Mouse (Mus musculus) myocyte (in vitro differentiated cells): ENCODE measurements at regions not wholly inside any gene's neighbourhood (a gene's known extent, or its start where the extent isn't known, plus 50 kb on each side); places are given as distances from the start of the nearest gene placed in this dataset.

Experiments used
- H3K27me3 ChIP-seq: one replicate; pipeline ENCODE4 v1.6.1; 2011; ENCODE audit not compliant: control insufficient read depth, insufficient read depth, insufficient read length
- H3K36me3 ChIP-seq: one replicate; pipeline ENCODE4 v1.6.1; 2011; ENCODE audit not compliant: control insufficient read depth, insufficient read depth
- H3K4me2 ChIP-seq: one replicate; pipeline ENCODE4 v1.6.1; 2011; ENCODE audit warnings: low read depth, control low read depth
- H3K4me3 ChIP-seq: one replicate; pipeline ENCODE4 v1.5.1; 2011; ENCODE audit warnings: mild to moderate bottlenecking, control low read depth, moderate library complexity
- H3K79me2 ChIP-seq: one replicate; pipeline ENCODE4 v1.6.1; 2011; ENCODE audit not compliant: control insufficient read depth, insufficient read depth
- H3ac ChIP-seq: one replicate; pipeline ENCODE4 v1.6.1; 2011; ENCODE audit not compliant: control insufficient read depth, insufficient read length
- CEBPB ChIP-seq: IDR thresholded peaks from 2 replicates; pipeline ENCODE4 v1.6.1; 2011; ENCODE audit warnings: mild to moderate bottlenecking, moderate library complexity; ENCODE audit not compliant: poor library complexity, insufficient read depth, severe bottlenecking
- E2F4 ChIP-seq: IDR thresholded peaks from one replicate; pipeline ENCODE4 v1.6.1; 2011; ENCODE audit warnings: mild to moderate bottlenecking, control low read depth, moderate library complexity; ENCODE audit not compliant: insufficient read depth
- MAX ChIP-seq: IDR thresholded peaks from one replicate; pipeline ENCODE4 v1.6.1; 2011; ENCODE audit warnings: low read depth, mild to moderate bottlenecking, control low read depth
- MYOD1 ChIP-seq, 3 experiments: IDR thresholded peaks; one replicate each; pipeline ENCODE4 v1.6.1; 2011; ENCODE audit warnings: control low read depth in 2 of 3, low read depth in 2 of 3, mild to moderate bottlenecking in 2 of 3, moderate library complexity in 1 of 3; ENCODE audit not compliant: insufficient read length in 2 of 3, control insufficient read depth in 1 of 3
- MYOG ChIP-seq, 3 experiments: IDR thresholded peaks; one replicate each; pipeline ENCODE4 v1.6.1; 2011; ENCODE audit warnings: control low read depth in 2 of 3, low read depth in 2 of 3, mild to moderate bottlenecking in 2 of 3; ENCODE audit not compliant: insufficient read length in 2 of 3, control insufficient read depth in 1 of 3, insufficient read depth in 1 of 3
- POLR2A ChIP-seq: IDR thresholded peaks from one replicate; pipeline ENCODE4 v1.6.1; 2011; ENCODE audit warnings: low read depth, mild to moderate bottlenecking, control low read depth, moderate library complexity; ENCODE audit not compliant: insufficient read length
- POLR2AphosphoS2 ChIP-seq: IDR thresholded peaks from one replicate; pipeline ENCODE4 v1.6.1; 2011; ENCODE audit warnings: low read depth, control low read depth; ENCODE audit not compliant: insufficient read length
- REST ChIP-seq: IDR thresholded peaks from one replicate; pipeline ENCODE4 v1.6.1; 2011; ENCODE audit warnings: mild to moderate bottlenecking, control low read depth, moderate library complexity; ENCODE audit not compliant: insufficient read depth, insufficient read length
- SRF ChIP-seq: IDR thresholded peaks from one replicate; pipeline ENCODE4 v1.6.1; 2011; ENCODE audit warnings: low read depth; ENCODE audit not compliant: control insufficient read depth, insufficient read length
- TCF12 ChIP-seq: IDR thresholded peaks from one replicate; pipeline ENCODE4 v1.6.1; 2011; ENCODE audit warnings: mild to moderate bottlenecking, control low read depth; ENCODE audit not compliant: poor library complexity, insufficient read depth, severe bottlenecking
- TCF3 ChIP-seq: IDR thresholded peaks from one replicate; pipeline ENCODE4 v1.6.1; 2011; ENCODE audit warnings: low read depth, control low read depth; ENCODE audit not compliant: insufficient read length
- USF1 ChIP-seq: IDR thresholded peaks from one replicate; pipeline ENCODE4 v1.6.1; 2011; ENCODE audit warnings: low read depth, mild to moderate bottlenecking, control low read depth, moderate library complexity

- no peaks in the 10 kb centered on the region for H3K79me2 ChIP-seq
- H3K36me3 ChIP-seq, result no peaks in the 10 kb centered on the region
- TF ChIP-seq REST (no peak), SRF (no peak), POLR2AphosphoS2 (no peak)
- H3K4me3 ChIP-seq, result no peak overlapping the region
- H3K4me2 ChIP-seq, result no peak overlapping the region
- H3ac ChIP-seq, result no peak overlapping the region
- H3K27me3 ChIP-seq, result no peaks in the 10 kb centered on the region
Measured at GRCm38 (mm10) chr2:147751831-147752230, 294.9 kb downstream of the Foxa2 start.

- Histone ChIP-seq H3K36me3 (no peaks in the 10 kb centered on the region), H3K27me3 (no peaks in the 10 kb centered on the region), H3K4me2 (no peak overlapping the region), H3ac (no peak overlapping the region), H3K79me2 (no peaks in the 10 kb centered on the region), H3K4me3 (no peak overlapping the region)
- TF ChIP-seq REST (no peak), TCF12 (no peak), TCF3 (no peak), USF1 (no peak), MYOG (IDR thresholded peaks at IDR 0.05; ENCODE audit: control insufficient read depth in 1 of 3, insufficient read depth in 1 of 3, insufficient read length in 2 of 3, low read depth in 2 of 3) (no peak), E2F4 (no peak), CEBPB (no peak), SRF (no peak), MYOD1 (IDR thresholded peaks at IDR 0.05; ENCODE audit: control insufficient read depth in 1 of 3, insufficient read length in 2 of 3, low read depth in 2 of 3) (no peak), POLR2AphosphoS2 (no peak), MAX (no peak), POLR2A (no peak)
Measured at GRCm38 (mm10) chr2:147748006-147748405, 298.8 kb downstream of the Foxa2 start.

GRCm38 (mm10) chr2:147743908-147744307 lies 302.9 kb downstream of the Foxa2 start:
- Histone ChIP-seq H3K27me3 (no peaks in the 10 kb centered on the region), H3K79me2 (no peaks in the 10 kb centered on the region), H3K4me2 (no peak overlapping the region), H3K4me3 (no peak overlapping the region), H3ac (no peak overlapping the region), H3K36me3 (no peaks in the 10 kb centered on the region)
- TF ChIP-seq E2F4, result no peak
- no peak for TF ChIP-seq POLR2AphosphoS2
- TF ChIP-seq MYOG (IDR thresholded peaks at IDR 0.05; ENCODE audit: control insufficient read depth in 1 of 3, insufficient read depth in 1 of 3, insufficient read length in 2 of 3, low read depth in 2 of 3), result no peak
- TF ChIP-seq REST, result no peak
- no peak for TF ChIP-seq SRF
- TF ChIP-seq CEBPB, result no peak
- no peak for TF ChIP-seq TCF3
- TF ChIP-seq USF1, result no peak

- no peaks in the 10 kb centered on the region for H3K79me2 ChIP-seq
- no peaks in the 10 kb centered on the region for H3K27me3 ChIP-seq
- no peak overlapping the region for H3ac ChIP-seq
- TF ChIP-seq CEBPB, result no peak
- TF ChIP-seq TCF3, result no peak
- no peak for TF ChIP-seq USF1
- TF ChIP-seq MYOD1 (IDR thresholded peaks at IDR 0.05; ENCODE audit: control insufficient read depth in 1 of 3, insufficient read length in 2 of 3, low read depth in 2 of 3), result no peak
- no peak for TF ChIP-seq REST
- no peak for TF ChIP-seq SRF
- TF ChIP-seq POLR2AphosphoS2, result no peak
- no peak for TF ChIP-seq E2F4
- H3K4me3 ChIP-seq, result no peak overlapping the region
- H3K36me3 ChIP-seq, result no peaks in the 10 kb centered on the region
- no peak overlapping the region for H3K4me2 ChIP-seq
Measured at GRCm38 (mm10) chr2:147738307-147738872, 308.4 kb downstream of the Foxa2 start.

GRCm38 (mm10) chr2:147727396-147727795 lies 319.4 kb downstream of the Foxa2 start:
- H3K36me3 ChIP-seq, result no peaks in the 10 kb centered on the region
- H3K79me2 ChIP-seq, result no peaks in the 10 kb centered on the region
- H3ac ChIP-seq, result no peak overlapping the region
- H3K4me3 ChIP-seq, result no peak overlapping the region
- H3K4me2 ChIP-seq, result no peak overlapping the region
- TF ChIP-seq MAX (no peak), SRF (no peak), USF1 (no peak), POLR2AphosphoS2 (no peak), REST (no peak), MYOG (IDR thresholded peaks at IDR 0.05; ENCODE audit: control insufficient read depth in 1 of 3, insufficient read depth in 1 of 3, insufficient read length in 2 of 3, low read depth in 2 of 3) (no peak), E2F4 (no peak), TCF3 (no peak), POLR2A (no peak), CEBPB (no peak), TCF12 (no peak), MYOD1 (IDR thresholded peaks at IDR 0.05; ENCODE audit: control insufficient read depth in 1 of 3, insufficient read length in 2 of 3, low read depth in 2 of 3) (no peak)
- no peaks in the 10 kb centered on the region for H3K27me3 ChIP-seq
